Comparison of ENCODE assay signal across 16 mouse cellular contexts in the genomic region with DNA sequence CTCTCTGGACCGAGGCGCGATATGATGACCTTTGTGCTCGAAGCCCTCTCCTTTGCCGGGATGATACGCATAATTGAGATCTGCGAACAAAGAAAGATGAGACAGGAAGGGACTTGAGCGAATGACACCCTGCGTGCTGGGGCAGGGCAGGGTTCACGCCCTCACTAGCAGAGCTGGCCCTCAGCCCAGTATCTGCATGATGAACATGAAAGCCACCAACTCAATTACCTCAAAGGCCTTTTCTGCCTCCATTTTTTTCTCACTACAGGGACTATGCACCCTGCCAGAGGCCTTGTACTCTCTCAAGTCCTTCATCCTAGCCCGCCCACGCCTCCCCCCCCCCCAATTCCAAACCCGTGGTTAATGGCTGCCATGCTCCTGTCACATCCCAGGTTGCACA. TPM values are rescaled to one million over a fixed set of nuclear protein-coding genes. Genes with fewer than 3 reads are reported as not detected.
DNase-seq lines count a peak whose midpoint lies in the region; ATAC-seq and TF ChIP-seq lines count a peak whose summit lies in the region.
"Had no signal": no experiment of that assay in that cellular context is flagged by ENCODE, and none has a peak within 500 bp of the region (broad histone marks: within the 10 kb centered on the region; RNA-seq: fewer than 3 reads in every experiment).

No protein-coding gene starts in this region.

- no peak for ATAC-seq in heart, embryonic 15.5 days (replicated peaks; ENCODE audit: insufficient number of reproducible peaks, insufficient read depth, low FRiP score, low read depth)
- ATAC-seq in forebrain, embryonic 15.5 days (replicated peaks): no peak
- ATAC-seq: inflammation-experienced regulatory T-cells, adult 6 months had no signal

- H3K27me3 ChIP-seq in heart, embryonic 15.5 days: peaks cover 10% of the 10 kb centered on the region; the same call in 1 of the 2 replicates
- H3K27me3 ChIP-seq in forebrain, embryonic 15.5 days: no peaks in the 10 kb centered on the region
- H3K27me3 ChIP-seq: liver, embryonic 15.5 days; stomach, embryonic 15.5 days had no signal

- WGBS in heart, embryonic 15.5 days: 57% methylated on average over 13 of the region's 13 CpGs
- 51% methylated on average over 13 of the region's 13 CpGs for WGBS in forebrain, embryonic 15.5 days

- H3K4me1 ChIP-seq in heart, embryonic 15.5 days (replicated peaks): peaks cover 35% of the 10 kb centered on the region
- peaks cover 23% of the 10 kb centered on the region for H3K4me1 ChIP-seq in forebrain, embryonic 15.5 days
- H3K4me1 ChIP-seq: liver, embryonic 15.5 days; stomach, embryonic 15.5 days had no signal

- no peak for DNase-seq in heart, postnatal 36 days
- peak; percentile 42 for DNase-seq in left cerebral cortex, postnatal 4 days
- DNase-seq in left cerebral cortex, adult 9 months (ENCODE audit: low spot score in 2 of 2): no peak
- peak; percentile 82 for DNase-seq in brain, embryonic 14.5 days (ENCODE audit: low read depth)
- DNase-seq in cerebellum, postnatal 14 days: no peak
- DNase-seq: adrenal gland, postnatal 10 days; cerebellum, adult 8-10 months; heart, postnatal 14 days; layer of hippocampus, postnatal 36 days; lung, postnatal 36 days had no signal

- no peak overlapping the region for H3K9ac ChIP-seq in heart, embryonic 15.5 days
- no peak overlapping the region for H3K9ac ChIP-seq in forebrain, embryonic 15.5 days (replicated peaks)
- H3K9ac ChIP-seq: liver, embryonic 15.5 days; stomach, embryonic 15.5 days had no signal

- H3K36me3 ChIP-seq in heart, embryonic 15.5 days: no peaks in the 10 kb centered on the region
- H3K36me3 ChIP-seq in forebrain, embryonic 15.5 days: no peaks in the 10 kb centered on the region
- H3K36me3 ChIP-seq: G1E; liver, embryonic 15.5 days; stomach, embryonic 15.5 days had no signal

- H3K9me3 ChIP-seq in heart, embryonic 15.5 days (replicated peaks): no peaks in the 10 kb centered on the region
- no peaks in the 10 kb centered on the region for H3K9me3 ChIP-seq in forebrain, embryonic 15.5 days
- H3K9me3 ChIP-seq: G1E; liver, embryonic 15.5 days; stomach, embryonic 15.5 days had no signal

- no peak overlapping the region for H3K4me3 ChIP-seq in heart, embryonic 15.5 days
- H3K4me3 ChIP-seq in forebrain, embryonic 15.5 days: no peak overlapping the region
- H3K4me3 ChIP-seq: liver, embryonic 15.5 days; stomach, embryonic 15.5 days had no signal

- intact Hi-C loops in heart, postnatal 36 days (cut with DNase I): no loop called here
- intact Hi-C loops in left cerebral cortex, postnatal 4 days (cut with DNase I): no loop called here

- H3K27ac ChIP-seq in heart, embryonic 15.5 days: 0 out of 2 replicates have a peak overlapping the region, but pooled peaks have one; percentile 2
- peak overlapping the region; percentile 29; the same call in 1 of the 2 replicates for H3K27ac ChIP-seq in forebrain, embryonic 15.5 days (replicated peaks)
- H3K27ac ChIP-seq: liver, embryonic 15.5 days; stomach, embryonic 15.5 days had no signal

- no peak for TF ChIP-seq CTCF in brain, embryonic 14.5 days (IDR thresholded peaks at IDR 0.05; ENCODE audit: borderline replicate concordance, extremely low read depth, insufficient read depth, insufficient read length)

- no peak for TF ChIP-seq POLR2A in brain, embryonic 14.5 days (IDR thresholded peaks at IDR 0.05; ENCODE audit: borderline replicate concordance, extremely low read depth, insufficient read depth, insufficient read length, poor library complexity, severe bottlenecking)

- H3K4me2 ChIP-seq in heart, embryonic 15.5 days: no peak overlapping the region
- H3K4me2 ChIP-seq in forebrain, embryonic 15.5 days (replicated peaks): no peak overlapping the region
- H3K4me2 ChIP-seq: liver, embryonic 15.5 days; stomach, embryonic 15.5 days had no signal

RNA-seq across cellular contexts. Expression of a gene that starts 29.4 kb away (rescaled TPM):
- polyA plus RNA-seq in heart, embryonic 15.5 days (2015; fragmentation: Nextera tagmentation; extraction: Ambion mirVana): 834 and 862 TPM in 2 replicates
- total RNA-seq in heart, postnatal 36 days (2021): 1,000 to 10,000 TPM; 1,412 to 1,619 TPM
- 1,000 to 10,000 TPM; 2,004 to 2,011 TPM for total RNA-seq in left cerebral cortex, postnatal 4 days (2021)
- polyA plus RNA-seq in brain, embryonic 14.5 days (2012; rRNA removed): 4,229 and 5,499 TPM in 2 replicates
- 859 and 881 TPM in 2 replicates for polyA plus RNA-seq in forebrain, embryonic 15.5 days (2015; fragmentation: Nextera tagmentation; extraction: Ambion mirVana)

Comparison
In these comparisons a context has a peak if more than half of its experiments do, and no peak if none do; other contexts are left out.
1. DNase-seq: peak in left cerebral cortex, postnatal 4 days (single experiment) and brain, embryonic 14.5 days (single experiment); none in heart, postnatal 36 days (0 of 2), left cerebral cortex, adult 9 months (0 of 2) and cerebellum, postnatal 14 days (0 of 2).